Mouse (Mus musculus) urinary bladder, postnatal 25 days (tissue): ENCODE measurements around the gene Tspan18.

ENCODE experiments used
- DNase-seq: peaks from one replicate; pipeline ENCODE4 v3.0.0; 2022; ENCODE audit warnings: low spot score

Tspan18 gene

DNA sequence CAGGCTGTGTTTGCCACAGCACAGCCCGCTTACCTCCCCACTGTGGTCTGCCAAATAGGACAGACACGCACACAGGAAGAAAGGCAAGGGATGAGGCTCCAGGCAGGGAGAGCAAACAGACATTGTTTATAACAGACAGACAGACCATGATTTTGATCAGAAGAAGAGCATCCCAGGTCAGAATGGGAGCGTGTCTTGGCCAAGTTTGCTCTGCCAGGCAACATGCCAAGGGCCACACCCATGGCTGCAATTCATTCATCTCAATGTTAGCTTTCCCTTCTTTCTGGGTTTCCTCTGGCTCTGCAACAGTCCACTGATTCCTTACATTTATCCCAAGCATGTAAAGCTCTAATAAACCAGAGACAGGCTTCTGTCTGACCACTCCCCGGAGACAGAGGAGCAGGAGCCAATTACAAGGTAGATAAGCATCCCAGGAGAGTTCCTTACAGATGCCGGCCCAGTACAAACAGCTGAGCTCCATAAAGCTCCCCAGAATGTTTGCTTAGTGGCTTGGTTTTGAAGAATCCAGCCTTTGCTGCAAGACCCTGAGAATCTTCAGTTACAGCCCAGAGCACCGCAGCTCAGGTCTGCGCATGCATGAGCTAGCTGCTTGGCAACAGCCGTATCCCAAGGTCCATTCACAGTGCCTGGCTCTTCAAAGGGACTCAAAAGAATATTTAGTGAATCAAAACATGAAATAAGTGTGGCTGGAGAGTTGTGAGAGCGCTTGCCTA, 5.2 kb upstream of the Tspan18 start:
- peak; percentile 19 for DNase-seq

DNA sequence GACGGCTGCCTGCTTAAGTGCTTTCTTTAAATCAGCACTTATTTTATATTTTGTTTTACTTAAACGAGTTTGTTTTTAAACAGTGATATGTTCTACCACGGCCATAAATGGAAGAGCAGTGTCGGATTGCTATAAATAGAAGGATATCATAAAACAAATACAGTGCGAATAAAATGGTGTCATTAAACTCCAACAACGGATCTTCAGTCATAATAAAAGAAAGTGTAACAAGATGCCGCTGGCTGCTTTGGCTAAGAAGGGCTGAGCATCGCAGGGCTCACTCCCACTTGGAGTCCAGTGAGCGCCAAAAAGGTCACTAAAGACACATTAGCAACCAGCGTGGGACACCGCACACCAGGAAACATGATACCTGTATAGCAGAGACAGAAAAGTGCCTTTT, 1.7 kb upstream of the Tspan18 start:
- no peak for DNase-seq

DNA sequence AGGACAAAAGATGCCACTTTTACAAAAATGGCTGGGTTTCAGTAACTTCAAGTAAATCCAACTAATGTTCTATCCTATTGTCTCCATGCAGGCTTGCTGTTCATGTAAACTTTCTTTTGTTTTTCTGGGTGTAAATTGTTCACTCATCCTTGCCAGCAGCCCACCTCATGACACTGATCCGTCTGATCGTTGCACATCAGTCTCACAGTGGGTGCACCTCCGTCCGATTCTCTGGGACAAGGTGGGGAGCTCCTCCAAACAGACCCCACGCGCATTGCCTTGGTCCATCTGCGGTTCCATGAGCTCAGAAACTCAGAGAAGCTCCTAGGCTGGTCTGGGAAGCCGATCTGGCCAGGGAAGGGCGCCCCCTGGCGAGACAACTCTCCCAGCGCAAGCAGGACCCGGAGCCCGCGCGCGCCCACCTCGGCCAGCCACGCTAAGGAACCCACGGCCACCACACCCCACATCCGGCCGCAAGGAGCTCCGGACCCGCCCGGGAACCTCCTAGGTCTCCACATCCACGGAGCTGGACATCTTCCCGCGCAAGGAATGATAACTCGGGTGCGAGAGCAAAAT, 976 bp downstream of the Tspan18 start:
- DNase-seq, result peak; percentile 86

DNA sequence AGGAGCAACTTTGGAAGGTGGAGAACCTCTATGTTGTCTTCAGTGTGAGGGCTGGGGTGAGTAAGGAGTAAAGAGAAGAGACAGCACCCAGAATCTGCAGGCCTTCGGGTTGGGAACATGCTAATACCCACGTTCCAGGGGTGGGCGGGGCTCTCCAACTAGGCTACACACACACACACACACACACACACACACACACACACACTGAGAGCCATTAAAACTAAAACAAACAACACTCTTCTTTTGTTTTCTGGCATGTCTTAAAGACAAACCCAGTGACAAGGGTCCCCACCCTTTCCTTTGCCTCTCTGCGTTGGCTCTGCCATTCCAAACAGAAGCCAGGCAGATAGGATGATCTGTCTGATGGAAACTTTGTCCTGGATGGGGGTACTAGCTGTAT, 2.0 kb downstream of the Tspan18 start:
- DNase-seq, result no peak

DNA sequence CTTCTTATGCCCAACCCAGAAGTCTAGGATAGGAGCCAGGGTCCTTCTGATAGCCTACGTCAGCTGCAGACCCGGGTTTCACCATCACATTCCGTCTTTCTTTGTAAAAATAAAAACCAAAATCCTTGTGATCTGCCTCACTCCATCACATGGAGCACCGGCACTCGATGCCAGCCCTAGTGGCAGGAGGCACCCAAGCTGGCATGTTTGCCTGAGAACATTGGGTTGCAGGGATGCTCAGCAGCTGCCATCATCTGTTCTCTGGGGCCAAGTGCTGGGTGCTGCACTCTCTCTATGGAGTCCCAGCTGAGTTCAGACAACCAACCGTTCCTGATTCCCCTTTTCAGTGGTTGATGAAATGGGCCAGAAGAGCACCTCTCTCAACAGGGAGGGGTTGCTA, 3.2 kb downstream of the Tspan18 start:
- DNase-seq, result no peak

DNA sequence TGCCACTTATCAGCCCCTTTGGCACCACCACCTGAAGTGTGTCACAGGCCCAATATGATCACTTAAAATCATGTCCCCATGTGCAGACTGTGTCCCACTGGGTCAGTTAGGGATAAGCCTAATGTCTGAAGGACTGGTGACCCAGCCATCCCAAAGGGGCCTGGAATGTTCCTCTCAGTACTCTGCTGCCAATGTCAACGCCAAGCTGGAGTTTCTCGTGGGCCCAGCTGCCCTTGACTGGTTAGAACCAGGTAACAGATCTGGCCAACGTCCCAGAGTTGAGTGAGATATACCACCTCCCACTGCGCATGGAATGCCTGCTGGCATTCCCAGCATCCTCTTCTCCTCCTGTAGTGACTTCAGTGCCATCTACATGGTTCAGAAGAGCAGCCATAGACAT, 5.2 kb downstream of the Tspan18 start:
- no peak for DNase-seq

DNA sequence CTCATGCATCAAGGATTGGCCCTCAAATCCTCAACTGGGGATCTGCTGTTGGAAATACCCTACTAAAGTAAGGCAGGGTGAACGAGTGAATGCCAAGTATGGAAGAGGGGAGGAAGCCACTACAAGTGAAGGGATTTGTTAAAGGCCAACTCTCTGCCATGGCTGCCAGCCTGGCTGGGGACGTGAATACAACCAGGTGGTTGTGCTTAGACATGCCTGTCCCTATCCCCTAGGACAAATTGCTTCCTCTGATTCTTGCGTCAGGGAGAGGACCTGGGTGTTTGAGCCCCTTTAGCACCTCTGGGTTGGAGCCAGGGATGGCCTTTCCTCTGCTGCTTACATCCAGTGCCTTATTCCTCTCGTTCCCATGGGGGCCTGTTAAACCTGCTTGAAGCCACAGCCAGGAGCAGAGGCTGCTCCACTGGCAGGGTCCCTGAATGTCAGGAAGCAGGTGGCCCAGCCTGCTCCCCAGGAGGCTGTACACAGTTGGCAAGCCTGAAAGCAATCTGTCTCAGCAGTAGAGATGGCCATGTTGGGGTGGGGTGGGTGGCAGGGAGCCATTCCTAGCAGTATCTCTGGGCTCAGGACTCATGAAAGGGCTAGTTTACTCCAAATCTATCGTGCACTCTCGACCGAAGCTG, 6.3 kb downstream of the Tspan18 start:
- DNase-seq, result no peak

DNA sequence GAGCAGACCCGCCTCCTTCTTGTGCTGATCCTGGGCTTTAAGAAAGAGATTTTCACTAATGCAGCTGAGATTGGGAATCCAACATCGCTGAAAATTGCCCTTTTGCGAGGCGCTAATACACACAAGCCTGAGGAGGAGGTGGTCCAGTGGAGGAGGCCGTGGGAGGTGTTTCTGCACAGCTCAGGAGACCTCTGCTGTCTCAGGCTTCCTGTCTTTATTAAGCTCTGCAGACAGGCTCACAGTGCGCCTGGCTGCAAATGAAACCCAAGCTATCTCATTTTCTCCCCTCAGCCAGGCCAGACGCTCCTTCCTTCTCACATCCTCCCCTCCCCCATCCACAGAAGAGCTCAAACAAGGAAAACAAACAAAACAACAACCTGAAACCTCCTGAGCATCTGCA, 9.6 kb downstream of the Tspan18 start:
- no peak for DNase-seq

DNA sequence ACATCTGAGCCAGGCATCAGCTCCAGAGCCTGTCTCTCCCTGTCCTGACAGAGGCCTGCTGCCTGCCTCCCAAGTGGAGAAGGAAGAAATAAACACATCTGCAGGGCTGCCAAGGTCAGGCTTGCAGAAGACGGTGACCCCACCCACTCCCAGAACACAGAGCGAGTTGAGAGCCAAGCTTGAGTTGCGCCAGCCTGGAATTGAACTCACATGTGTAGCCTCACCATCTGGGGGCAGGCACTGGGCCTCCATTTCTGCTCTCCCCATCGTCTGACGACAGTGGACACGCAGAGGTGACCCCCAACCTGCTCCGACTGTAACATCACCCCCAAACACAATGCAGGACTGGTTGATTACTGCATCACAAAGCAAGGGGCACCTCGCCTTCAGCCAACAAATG, 12.4 kb downstream of the Tspan18 start:
- DNase-seq, result peak; percentile 21

DNA sequence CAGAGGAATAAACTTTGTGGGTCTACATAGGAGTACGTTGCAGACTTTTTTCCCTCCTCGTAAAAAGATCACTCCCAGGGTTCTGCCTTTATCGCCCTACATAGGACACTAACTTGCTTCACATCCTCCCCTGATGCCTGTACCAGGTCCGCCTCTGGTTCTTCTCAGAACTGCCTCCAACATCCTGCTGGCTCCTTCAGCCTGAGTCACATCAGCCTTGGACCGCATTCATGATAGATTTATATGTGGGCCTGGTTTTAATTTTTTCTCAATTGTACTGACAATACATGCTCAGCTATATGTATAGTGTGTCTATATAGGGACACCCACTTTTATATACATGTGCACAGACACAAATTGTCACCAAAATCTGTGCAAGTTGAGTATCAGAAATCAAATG, 14.0 kb downstream of the Tspan18 start:
- no peak for DNase-seq

DNA sequence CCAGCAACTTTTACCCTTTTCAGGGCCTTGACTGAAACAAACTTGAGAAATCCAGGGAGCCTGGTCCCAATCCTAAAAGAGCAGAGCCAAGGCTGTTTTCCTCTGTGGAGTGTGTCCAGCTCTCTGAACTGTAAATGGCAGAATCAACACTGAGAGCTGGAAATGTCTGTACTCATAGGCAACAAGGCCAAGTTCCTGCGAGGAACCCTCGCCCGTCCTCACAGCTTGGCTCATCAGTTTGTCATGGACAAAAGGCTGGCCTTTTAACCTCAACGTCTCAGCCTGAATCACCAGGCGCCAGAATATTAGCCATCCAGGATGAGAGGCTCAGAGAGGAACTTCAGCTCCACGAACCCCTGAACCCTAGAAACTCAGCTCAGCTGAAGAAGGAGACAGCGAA, 14.7 kb downstream of the Tspan18 start:
- DNase-seq, result no peak

DNA sequence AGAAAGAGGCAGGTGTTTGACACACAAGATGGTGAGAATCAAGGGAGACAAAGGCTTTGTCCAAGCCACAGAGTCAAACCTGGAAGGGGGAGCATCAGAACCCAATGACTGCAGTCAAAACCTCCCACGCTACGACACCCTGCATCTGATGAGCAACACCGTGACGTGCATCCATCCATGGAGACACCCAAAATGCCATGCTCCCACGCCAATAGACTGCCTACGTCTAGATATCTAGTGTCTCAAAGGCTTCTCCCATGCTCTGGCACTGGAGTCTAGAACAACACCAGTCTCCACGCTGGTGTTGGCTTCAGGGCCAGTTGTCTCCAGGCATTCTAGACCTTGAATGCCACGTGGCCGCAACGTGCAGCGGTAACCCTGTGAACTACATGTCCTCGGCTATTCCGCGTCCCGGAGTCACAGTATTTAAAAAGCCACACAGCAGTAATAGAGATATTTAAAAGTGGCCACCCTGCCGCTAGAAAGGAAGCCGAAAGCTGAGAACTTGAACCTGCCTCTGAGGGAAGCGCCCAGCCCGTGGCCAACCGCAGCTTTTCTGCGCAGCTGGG, 15.4 kb downstream of the Tspan18 start:
- DNase-seq, result no peak

DNA sequence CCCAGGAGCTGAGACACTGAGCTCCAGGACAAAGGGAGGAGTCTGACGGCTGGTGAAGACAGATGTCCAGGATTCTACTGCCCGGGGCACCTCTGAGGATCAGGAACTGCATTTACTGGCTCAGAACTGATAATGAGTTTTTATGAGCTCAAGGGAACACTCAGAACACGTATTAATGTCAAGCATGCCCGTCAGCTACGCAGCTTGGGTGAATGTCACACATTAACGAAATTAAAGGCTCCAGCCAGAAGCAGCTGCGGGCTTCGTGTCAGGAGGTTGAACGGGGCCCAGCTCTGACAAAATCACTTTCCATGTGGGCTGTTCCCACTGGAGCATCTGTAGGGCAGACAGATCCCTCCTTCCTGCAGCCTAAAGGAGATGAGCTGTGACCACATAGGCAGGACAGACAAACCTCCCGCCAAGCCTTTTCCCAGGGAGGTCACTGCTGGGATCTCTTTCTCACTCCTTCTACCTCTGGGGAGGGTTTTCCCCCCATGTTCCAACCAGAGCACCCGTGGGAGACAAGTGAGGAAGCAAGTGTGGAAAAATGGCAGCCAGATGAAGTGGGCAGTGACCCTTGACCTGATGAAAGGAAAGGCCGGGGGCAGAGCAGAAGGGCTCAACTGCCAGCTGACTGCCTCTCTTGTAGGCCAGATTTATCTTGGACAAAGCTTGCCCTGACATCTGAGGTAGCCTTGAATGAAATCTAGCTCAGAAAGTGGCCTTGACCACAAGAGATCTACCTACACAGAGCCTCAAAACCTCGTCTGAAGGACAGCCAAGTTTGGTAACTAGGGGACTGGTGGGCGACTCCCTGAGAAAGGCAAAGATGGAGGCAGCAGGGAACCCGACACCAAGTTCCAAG, 20.3 kb downstream of the Tspan18 start:
- DNase-seq, result no peak

DNA sequence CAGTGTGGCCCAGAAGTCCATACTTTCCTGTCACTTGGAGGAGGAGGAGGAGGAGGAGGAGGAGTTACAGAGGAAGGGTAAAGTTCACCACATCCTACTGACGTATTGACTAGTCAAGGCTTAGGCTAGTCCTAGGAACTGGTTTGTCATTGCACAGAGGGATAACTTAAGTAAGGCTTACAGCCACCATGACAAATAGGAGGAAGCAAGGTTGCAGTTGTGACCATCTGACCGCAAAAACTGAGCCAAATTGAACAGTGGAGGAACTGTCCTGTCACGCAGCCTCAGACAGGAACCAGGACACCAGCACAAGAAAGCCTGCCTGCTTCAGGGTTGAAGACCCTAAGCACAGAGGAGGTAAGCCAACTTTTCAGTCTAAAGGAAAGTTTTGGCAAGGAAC, 21.8 kb downstream of the Tspan18 start:
- no peak for DNase-seq

DNA sequence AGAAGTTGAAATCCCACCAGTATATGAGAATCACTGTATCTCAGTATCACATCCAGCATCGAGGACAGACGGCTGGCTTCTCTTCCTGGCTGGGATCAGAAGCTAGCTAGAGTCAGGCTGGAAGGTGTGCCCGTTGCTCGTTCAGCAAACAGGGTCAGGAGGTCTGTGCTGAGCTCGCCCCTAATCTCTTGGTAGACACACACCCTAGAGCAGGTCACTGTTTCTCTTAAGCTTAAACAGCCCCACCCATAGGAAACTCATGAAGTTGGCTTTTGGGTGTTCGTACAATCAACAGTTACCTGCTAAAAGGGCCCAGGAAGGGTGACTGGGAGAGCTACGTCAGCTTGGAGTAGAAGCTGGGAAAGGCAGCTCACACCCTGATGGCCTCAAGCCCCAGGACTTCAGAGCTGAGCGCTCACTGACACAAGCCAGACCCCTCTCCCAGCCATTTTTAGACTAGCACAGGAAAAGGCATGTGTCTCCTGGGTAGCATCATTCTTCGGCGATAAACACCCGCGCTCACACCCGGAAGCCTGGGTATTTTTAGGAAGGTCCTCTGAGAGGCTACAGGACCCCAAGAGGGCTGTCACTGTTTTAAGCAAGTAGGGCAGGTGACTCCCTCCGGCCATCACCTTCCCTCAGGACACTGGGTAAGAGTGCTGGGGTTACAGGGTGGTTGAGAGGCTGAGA, 24.4 kb downstream of the Tspan18 start:
- no peak for DNase-seq

DNA sequence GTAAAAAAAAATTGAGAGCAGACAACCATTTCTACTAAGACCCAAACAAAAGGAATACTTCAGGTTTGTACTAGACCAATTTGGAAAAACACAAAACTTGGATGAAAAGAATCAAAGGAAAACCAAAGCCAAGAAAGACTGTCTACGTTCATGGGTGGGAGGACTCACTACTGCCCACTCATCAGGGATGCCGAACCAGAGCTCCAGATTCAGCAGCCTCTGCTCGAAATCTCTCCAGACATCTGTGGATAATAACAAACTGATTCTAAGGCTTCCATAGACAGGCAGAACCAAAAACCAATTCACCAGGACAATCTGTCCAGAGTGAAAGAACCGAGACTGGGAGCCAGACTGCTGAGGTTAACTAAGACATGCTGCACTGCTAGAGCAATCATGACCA, 27.4 kb downstream of the Tspan18 start:
- DNase-seq, result no peak

DNA sequence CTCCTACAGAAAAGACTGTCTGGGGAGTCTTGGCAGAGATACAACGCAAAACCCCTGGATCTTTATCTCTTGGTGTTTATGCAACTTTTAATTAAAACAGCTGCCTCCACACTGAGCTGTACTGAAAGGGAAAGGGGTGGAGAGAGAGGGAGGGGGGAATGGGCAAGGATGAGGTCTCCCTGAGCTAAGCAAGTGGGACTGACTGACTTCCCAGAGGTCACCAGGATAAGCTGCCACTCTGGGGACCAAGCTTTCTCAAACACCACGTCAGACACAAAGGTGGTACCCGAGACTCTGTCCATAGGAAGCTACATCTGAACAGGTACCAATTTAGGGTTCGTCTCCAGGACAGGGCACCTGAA, 30.1 kb downstream of the Tspan18 start:
- DNase-seq, result no peak

DNA sequence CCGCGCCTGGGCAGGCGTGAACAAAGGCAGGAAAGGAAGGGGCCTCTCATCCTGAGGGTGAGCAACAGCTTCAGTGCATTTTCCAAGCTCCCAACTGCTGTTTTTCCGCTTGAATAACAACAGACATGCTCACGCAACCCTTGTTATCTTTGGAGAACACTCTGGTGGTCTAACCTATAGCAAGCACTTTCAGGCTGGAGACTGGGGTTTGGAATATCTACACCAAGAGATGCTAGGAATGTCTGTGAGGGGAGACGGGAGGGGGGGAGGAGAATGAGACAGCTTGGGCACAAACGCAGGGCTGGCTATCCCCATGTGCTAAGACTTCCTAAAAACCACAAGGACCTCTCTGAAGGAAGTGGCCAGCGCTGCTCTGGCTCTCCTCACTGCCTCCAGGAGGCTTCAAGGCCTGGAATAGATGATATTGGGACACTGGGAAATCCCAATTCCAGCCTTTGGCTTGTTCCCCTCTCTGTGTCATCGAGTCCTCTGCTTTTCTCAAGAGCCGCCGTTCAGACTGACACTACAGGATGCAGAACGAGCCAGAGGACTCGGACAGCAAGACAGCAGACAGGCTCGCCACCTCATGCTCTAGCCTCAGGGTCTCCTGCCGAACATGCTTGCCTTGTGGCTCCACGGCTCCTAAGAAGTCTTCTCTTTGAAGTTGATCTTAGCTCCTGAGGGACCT, 30.6 kb downstream of the Tspan18 start:
- no peak for DNase-seq

DNA sequence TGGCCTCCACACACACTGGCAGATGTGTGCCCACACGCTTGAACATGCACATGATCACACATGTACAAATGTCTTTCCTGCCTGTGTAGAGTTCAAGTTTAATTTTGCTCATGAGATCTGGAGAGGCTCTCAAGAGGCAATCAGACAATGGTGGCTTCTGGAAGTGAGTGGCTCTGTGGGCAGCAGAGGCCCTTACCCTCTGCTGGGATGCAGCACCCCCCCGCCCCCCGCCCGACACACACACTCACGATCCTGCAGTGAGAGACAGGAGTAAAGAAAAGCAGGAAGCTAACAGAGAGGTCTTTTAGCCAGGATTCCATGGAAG, 31.1 kb downstream of the Tspan18 start:
- no peak for DNase-seq

DNA sequence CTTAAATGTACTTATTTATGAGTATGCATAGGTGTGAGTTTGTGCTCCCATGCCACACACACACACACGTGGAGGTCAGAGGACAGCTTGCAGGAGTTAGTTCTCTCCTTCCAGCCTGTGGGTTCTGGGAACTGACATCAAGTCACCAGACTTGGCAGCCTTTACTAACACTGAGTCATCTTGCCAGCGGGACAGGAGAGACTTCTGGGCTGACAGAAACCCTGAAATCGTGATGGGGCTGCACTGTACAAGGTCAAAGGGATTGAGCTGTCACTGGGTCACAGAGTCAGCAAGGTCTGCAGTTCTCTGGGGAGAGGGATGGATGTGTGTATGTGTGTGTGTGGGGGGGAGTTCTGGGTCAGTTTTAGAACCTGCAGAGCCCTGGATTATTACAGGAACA, 36.6 kb downstream of the Tspan18 start:
- no peak for DNase-seq

DNA sequence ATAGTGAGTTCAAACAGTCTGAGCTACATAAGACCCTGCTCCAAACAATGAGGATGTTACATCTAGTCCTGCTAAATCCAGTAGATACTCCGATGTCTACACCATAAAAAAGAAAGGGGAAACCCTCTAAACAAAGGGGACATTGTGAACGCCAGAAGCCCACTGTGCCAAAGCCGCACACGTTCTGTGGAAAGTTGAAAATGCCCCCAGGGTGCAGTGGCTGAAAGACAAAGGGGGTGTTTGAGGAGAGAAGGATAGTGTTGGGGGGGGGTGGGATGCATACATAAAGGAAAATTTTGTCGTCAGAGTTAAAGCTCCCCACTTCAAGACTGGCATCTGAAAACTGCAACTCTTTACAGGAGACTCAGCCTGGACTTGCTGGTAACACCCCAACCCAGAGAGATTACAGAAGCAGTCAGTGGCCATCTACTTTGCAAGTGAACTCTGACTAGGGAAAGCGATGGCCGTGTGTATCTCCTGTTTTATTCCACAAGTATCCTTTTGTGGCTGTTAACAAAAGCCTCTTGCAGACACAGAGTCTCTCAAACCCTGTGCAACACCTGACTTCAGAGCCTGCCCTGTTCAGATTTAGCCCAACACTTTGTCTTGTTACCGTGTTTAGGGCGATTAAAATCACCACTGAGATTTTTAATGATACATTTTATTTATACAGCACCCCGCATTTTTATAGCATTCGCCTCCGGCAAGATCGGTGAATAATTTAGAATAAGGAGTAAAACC, 42.9 kb downstream of the Tspan18 start:
- DNase-seq, result no peak
